Mouse (Mus musculus) erythroid progenitor cell, adult 5-6 weeks (primary cell): ENCODE results near the gene Igsf10. TPM values are rescaled to one million over a fixed set of nuclear protein-coding genes. Genes with fewer than 3 reads are reported as not detected.
"Not testable (repeated sequence)": the region's sequence is repeated elsewhere in the genome, so short reads cannot be mapped to it uniquely, and the experiment has no call there.

ENCODE experiments used
- ATAC-seq: replicated peaks from 2 replicates; pipeline ENCODE4 v1.8.0; 2016; ENCODE audit warnings: moderate number of reproducible peaks, mild to moderate bottlenecking, moderate TSS enrichment, inconsistent platforms; ENCODE audit not compliant: poor library complexity, low FRiP score, severe bottlenecking
- total RNA-seq, 2 experiments: library from RNA; stranded (forward) in 1 of 2; stranded (reverse) in 1 of 2; fragments of 150-400 nt in 1 of 2; fragments of 186-747, 209-891 nt in 1 of 2; gene quantifications; 2 replicates each; pipeline versions ENCODE4 v1.2.3 to v1.2.4; 2015 to 2017; ENCODE audit warnings: low replicate concordance in 2 of 2

Igsf10 gene
- not detected in 2 replicates for total RNA-seq (2015; ENCODE audit: low replicate concordance)
- not detected in 2 replicates for total RNA-seq (2017; ENCODE audit: low replicate concordance)

DNA sequence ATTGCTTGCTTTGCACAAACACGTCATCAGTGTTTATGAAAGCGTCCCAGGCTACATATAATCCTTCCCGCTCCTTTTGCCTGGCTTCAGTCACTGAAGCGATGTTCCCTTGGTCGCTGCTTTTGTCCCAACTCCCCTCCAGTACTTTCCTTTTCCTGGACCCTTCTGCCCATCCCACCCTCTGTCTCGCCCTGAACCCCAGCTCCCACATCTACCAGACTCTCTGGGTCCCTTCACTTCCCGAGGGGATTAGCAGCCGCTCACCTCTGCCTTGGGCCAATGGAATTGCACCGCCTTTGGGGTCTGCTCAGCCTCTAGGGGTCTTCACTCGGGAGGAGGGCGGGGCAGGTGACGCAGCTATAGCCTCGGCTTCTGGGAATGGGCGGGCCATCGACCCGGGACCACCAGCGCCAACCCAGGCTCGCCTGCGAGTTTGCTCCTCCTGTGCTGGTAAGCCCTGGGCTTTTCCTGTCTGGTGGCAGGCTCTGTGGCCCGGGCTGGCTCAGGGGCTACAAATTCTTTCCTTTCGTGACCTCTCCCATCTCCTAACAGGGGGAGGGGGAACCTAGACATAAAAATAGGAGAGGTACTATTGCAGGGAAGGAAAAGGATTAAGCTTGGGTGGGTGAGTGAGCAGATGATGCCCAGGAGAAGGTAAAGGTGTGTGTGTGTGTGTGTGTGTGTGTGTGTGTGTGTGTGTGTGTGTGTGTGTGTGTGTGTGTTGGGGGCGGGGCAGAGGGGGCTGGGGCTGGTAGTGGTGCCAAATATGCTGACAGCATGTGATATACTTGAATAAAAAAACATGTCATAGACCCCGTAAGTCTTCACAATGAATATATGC is at the start of gene Igsf10:
TSS of gene Igsf10 (minus strand) at position 330 of the 841 bp plus-strand sequence.
- ATAC-seq: no peak

DNA sequence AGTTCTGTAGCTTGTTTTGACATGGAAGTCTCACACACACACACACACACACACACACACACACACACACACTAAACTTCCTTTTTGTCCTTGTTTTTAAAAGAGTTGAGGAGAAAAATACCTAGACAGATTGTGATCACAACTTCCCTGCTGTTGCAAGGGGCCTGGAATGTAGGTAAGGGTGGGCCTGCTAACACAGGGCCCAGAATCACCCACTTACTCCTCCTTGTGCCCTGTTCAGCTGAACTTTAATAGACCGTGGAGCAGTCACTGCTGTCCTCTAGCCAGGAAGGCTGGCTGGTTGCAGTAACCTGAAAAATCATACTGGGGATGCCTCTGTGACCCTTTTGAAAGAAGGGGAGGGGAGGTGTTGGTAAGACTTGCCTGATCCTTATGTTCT is 41.4 kb upstream of the Igsf10 start:
- no peak for ATAC-seq

DNA sequence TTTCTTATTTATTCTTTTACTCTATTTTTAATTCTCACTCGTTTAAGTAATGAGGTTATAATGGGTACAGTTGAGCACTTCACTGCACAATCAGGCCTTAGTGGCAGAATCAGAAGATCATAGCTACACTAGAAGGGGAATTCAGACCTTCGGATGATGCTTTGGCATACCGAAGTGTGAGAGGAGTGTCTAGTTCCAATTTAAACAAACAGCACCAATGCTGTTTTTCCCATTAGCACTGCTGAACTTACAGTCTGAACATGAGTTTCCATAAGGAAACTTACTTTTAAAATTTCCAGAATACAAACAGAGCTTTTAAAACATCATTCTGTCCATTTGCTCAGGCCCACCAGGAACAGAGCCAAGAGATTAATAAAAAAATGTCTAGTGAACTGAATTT is 40.8 kb upstream of the Igsf10 start:
- ATAC-seq: no peak

DNA sequence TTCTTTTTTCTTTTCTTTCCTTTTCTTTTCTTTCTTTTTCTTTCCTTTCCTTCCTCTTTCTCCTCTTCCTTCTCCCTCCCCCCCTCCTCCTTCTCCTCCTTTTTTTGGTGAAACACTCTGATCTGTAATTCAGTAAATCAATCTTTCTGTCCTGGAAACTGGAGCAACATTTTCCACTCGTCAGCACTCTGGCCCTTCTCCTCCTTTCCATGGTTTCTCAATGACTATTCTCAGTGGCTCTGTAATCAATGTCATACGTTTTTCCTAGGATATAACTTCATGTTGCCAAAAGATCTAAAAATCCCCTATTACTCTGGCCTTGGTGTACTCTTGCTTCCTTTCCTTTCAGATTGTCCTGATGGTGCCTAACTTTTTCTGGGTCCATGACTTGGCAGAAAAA is 40.1 kb upstream of the Igsf10 start:
- no peak for ATAC-seq

DNA sequence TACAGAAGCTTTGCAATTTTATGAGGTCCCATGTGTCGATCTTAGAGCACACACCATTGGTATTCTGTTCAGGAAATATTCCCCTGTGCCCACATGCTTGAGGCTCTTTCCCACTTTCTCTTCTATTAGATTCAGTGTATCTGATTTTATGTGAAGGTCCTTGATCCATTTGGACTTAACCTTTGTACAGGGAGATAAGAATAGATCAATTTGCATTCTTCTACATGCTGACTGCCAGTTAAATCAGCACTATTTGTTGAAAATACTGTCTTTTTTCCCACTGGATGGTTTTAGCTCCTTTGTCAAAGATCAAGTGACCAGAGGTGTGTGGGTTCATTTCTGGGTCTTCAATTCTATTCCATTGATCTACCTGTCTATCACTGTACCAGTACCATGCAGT is 34.6 kb upstream of the Igsf10 start:
- not testable (repeated sequence) for ATAC-seq

DNA sequence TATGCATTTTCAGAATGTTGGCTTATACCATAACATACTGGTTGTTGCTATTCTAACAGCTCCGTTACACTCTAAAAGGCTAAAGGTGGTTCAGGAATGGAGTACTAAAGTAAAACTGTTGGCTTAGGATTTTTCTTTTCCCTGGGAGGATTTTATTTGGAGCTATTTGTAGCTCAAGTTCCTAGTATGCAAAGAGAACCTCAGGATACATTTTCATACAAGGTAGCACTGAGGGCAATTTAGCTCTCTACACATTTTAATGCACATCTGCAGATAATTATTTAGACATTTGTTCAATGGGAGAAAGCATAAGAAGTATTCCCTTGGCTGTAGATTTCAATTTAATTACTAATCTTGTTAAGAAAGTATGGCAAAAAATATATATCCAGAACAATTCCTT is 17.7 kb upstream of the Igsf10 start:
- ATAC-seq: no peak

DNA sequence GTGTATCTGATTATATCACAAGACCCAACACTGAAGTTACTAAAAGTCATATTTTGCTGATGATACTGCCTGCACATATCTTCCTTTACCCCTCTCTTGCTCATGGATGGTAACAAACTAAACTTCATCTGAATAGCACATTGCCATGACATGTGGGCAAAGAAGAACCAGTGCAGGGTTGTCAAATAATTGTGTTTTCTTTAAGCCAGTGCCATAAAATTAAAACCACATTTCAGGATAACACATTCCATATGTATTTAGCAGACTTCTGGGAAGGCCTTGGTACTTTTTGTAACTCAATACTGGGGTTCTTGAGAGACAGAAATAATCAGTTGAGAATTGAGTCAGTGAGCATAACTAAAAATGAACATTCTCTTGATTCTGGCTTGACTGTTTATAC is 15.9 kb upstream of the Igsf10 start:
- no peak for ATAC-seq

DNA sequence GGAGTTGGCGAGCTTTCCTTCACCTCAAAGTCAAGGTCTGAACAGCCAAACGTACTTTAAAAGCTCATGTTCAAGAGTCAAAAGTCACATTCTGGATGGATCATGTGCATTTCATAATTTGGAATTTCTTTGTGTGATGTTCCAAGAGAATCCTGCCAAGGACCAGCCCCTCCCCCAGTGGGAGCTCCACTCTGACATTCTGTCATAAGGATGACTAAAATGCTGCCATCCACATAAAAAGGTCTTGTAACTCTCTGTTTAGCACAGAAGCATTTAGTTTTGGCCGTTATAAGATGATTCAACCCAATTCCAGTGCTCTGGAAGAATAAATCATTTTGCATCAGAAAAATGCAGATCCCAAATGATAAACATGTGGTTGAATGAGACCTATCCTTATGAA is 10.0 kb upstream of the Igsf10 start:
- no peak for ATAC-seq

DNA sequence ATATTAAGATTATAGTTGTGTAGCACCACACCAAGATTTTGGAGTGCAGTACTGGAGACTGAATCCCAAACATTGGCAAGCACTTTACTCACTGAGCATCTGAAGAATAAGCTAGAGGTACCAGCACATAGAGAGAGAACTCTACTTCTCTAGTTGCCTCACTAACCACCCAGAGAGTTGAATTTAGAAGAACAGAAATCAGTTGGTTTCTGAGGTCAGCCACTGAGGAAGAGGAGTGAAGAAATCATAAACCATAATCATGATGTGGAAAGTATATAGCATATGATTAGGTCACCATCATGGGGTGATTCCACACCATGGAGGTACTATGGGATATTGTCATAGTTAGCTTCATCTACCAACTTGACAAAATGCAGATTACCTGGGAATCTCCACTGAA is 7.6 kb upstream of the Igsf10 start:
- ATAC-seq: no peak

DNA sequence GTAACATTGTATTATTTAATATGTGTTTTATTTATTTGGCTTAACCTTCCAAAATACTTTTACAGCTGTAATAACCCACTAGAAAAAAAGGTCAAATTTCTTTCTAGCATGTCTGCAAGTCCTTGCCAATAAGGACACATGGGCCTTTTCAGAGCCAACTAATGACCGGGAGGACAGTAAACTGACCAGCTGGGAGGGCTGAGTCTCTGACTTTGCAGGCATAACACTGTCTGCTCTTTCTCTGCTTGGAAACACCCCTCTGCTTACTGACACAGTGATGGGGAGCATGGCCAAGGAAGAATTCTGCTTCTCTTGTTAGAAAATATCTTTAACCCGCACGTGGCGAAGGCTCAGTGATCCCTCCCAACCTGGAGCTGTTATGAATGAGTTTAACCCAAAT is 1.2 kb downstream of the Igsf10 start:
- no peak for ATAC-seq

DNA sequence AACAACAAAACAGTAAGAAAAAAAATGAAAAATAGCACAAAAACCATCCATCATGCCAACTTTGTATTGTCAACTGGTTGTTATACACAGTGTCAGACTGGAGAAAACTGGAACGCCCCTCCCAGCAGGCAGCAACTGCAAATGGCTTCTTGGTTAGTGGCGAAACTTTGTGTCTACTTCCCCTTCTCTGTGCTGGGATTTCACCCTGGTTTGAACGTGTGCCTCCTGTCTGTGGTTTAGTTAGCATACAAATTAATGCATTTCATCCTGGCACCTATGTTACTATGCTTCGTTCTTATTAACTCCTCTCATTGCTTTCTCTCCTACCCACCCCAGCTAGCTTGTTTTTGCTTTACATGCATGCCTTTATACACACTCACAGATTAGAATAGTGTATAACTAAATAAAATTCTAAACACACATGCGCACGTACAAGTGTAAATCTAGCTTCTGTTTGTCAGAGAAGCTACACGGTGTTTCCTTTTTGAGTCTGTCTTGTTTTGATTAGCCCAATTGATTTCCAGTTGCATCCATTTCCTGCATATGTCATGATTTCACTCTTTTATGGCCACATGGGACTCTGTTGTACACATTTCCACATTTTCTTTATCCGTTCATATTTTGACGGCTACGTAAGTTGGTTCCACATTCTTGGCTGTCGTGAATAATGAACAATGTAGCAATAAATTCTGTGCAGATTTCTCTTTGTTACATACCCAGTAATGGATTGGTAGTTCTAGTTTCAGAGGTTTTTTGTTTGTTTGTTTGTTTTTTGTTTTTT is 2.4 kb downstream of the Igsf10 start:
- ATAC-seq: no peak

DNA sequence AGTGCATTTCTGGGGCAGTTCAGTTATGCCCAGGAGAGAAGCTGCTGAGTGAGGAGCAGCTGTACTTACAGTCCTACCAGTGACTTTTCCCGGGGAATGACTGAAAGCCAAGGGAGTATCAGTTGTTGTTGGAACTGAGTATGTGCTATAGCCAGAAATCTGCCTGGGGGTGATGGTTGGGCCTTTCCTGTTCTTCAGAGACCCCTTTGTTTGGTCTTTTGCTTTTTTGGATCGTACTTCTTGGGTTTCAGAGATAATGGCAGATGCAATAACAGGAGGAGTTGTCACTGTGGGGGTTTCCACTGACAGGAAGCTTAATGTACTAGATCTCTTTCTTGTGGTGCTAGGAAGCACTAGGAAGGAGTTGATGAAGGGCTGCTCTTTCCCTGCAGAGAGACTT is 15.7 kb downstream of the Igsf10 start:
- no peak for ATAC-seq

DNA sequence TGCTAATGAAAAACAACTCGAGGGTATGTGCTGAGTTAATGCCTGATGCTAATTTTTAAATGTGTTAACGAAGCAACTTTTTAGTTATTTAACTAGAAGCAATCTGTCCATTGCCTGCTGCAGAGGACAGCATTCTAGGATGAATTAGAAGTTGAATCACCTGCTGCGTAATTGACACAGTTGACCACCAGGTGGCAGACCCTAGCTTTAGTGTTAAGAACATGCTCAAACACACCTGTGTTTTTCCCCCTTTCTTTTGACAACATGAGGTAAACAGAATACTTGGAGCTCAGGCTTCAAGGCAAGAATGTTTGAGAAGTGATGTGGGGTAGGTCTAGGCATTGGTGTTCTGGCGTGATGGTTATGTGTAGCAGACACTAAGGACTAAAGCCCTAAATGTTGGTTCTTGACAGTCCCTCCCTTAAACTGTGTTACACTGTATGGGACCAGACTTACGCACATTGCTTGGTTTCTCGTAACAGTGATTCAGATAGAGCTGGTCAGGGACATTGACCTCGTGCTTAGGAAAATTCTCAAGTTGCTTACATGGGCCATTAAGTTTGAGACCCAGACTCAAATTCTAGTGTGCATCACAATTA is 22.8 kb downstream of the Igsf10 start:
- ATAC-seq: no peak

DNA sequence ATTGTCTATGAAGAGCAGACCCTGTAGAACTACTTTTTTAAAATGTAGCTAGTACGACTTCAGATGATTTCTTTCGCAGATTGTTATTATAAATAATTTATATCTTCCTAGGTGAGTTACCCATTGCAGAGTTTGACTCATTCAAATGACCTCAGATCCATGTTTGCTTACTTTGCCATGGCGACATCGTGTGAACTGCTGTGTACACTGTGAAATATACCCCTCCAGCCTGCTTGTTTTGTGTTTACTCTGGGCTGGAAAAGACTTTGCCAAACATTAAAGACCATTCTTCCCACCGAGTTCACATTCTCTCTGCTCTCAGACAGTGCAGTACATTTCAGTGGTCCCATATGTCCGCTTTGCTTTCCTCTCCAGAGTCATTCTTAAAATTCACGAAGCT is 28.1 kb downstream of the Igsf10 start:
- ATAC-seq: no peak

DNA sequence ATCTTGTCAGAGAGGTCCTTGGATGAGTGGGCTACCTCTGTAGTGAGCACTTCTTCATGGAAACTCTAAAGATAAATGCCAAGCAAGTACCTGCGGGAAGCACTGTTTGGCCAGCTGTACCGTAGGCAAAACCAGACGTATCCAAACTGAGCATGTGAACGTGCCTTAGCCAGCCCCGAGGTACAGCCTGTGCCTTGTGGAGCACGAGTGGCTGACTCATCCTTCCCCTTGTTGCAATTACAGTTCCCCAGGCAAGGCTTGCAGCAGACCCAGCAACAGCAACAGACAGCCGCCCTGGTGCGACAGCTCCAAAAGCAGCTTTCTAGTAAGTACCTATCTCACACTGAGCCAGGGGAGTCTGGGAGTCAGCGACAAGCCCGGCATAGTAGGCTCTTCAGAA is 31.6 kb downstream of the Igsf10 start:
- ATAC-seq: no peak

DNA sequence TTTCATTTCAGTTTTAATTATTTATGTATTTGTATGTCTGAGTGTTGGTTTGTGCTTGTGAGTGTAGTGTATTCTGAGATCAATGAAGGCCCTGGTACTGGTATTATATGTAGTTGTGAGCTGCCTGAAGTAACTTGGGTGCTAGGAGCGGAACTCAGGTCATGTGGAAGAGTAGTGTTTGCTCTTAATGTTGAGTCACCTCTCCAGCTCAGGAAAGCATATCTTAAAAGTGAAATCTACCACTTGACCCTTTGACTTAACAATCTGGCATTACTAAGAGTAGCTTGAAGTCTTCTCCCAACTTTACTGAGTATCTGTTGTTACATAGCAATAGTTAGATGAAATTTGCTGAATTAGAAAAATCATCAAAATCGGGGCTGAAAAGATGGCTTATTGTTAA is 38.7 kb downstream of the Igsf10 start:
- ATAC-seq: no peak

DNA sequence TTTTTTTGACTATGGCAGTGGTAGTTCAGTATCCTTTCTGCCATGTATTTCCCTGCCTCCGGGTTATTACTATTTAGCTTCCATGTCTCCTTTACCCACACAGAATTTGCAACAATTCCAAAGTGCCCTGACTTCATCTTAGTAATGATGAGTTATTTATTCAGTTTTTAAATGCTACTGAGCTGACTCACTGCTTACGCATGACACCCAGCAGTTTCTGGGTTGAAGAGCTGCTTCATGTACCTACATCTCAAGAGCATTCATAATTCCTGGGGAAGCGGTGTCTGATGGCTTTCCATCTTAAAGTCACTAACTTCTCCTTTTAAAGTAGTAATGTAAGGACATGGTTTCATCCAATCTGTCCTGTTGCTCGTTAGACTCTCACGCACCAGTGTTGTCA is 39.2 kb downstream of the Igsf10 start:
- no peak for ATAC-seq

DNA sequence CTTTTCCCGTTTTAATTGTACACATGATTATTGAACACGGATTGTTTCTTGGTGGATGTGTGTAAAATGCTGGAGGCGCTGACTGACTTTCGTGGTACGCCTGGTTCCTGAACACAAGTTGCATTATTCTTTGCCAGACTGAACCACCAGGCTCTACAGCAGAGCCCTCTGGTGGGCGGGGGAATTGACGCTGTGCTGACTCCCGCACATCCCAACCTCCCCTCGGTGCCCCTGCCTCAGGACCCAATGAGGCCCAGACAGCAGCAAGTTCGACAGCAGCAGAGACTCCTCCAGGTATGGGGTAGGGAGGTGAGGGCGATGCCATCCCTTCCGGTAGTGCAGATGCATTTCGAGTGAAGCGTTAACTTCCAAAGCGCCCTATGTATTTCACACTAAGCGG is 46.5 kb downstream of the Igsf10 start:
- no peak for ATAC-seq

DNA sequence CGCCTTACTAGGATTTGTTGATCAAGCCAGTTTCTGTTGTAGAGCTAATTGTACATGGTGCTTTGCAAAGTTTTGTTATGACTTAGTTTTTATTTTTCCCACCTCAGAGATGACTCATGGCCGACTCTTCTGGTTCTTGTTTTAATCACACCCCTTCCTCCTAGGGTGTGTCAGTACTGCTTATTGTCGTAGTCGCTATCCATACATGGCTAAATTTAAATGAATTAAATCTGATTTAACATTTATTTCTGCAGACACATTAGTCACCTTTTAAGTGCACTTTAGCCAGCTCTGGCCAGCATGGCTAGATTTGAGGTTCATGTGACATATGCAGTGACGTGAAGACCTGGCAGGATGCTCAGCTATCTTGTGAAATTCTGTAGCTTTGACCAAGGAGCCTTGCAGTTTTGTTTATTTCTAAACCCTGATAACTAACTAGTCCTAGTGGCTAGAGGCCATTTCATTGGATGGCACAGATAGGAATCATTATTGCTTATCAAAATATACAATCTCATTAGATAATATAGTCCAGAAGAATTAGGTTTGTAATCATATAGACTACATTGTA is 47.5 kb downstream of the Igsf10 start:
- no peak for ATAC-seq
